Mouse (Mus musculus): ENCODE measurements around the gene Slc22a12.

Gene Slc22a12

DNA sequence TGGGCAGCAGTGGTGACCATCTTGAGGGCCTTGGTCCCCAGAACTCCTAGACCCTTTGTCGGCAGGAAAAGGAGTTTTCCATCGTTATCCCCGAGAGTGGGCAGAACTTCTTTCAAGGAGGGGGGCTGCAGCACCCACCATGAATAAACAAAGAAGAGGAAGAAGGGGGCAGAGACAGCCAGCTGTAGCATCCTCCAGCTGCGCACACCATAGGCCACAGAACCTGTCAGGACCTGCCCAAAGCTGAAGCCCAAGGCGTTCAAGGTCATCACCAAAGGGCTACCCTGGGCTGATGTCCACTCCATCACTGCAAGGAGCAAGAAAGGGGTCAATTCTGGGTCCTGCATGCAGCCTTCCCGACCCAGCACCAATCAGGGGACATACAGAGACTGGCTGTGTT lies 2.6 kb downstream of the Slc22a12 start:
- no peak for DNase-seq

DNA sequence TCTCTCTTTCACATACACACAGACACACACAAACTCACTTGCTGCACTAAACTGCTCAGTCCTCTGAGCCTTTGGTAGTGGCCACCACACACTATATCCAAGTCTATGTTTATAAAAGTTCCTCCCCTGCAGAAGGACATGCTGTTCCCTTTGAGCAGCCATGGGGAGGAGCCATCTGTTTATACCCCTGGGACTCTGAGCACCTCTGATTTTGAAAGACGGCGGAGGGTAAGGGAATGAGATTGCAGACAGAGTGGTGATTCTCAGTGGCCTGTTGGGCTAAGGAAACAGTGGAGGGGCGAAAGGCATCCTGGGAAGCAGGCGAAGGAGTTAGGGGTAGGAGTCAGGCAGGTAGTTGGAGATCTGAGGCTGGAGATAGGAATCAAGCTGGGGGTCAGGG lies 3.2 kb downstream of the Slc22a12 start:
- no peak for DNase-seq

DNA sequence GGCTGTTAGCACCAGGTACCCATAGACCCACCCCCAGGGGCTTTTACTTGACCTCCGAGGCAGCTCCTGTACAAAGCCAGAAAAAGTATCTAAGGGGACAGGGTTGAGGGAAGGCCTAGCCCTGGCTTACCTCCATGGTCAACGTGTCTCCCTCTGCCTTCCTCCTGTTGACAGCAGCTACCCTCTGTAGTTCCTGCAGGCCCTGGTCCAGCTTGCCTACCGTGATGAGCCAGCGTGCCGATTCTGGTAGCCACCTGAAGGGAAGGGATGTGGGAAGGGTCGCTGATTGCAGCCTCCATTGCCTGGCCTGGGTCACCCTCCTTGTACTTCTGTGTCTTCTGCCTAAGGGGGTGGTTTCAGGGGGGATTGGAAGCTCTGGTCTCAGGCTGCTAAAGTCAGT lies 4.3 kb downstream of the Slc22a12 start:
- DNase-seq = no peak

DNA sequence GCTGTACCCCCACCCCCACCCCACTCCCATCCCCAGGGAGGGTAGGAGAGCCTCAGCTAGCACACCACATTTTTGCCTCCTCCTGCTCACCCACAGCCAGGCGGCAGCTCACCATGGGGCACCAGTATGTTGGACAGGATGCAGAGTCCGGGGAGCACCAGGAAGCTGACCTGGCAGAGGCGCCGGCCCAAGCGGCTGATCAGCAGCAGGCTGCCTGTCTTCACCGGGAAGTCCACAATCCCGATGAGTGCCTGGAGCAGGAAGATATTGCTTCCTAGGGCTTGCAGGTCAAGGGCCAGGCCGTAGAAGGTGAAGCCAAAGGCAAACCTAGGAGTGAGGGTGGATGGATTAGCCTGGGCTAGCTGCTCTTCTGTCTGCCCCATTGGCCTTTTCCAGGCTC lies 5.3 kb downstream of the Slc22a12 start:
- peak; percentile 19 to 39 for DNase-seq

DNA sequence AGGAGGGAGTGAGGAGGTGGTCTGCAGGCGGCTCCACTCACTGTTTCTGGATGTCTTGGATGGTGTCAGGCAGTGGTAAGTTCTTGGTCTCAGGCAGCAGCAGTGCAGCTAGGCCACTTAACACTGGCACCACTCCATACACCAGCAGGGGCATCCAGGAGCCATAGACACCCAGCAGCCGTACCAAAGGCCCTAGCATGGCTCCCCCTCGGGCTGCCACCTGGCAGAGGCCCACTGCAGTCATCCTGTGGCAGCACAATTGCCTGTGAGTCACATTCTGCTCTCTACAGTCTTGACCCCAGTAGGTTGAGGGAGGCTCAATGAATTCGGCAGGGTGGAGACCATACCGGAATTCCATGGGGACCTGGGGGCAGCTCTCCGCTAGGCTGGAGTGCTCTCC lies 6.1 kb downstream of the Slc22a12 start:
- DNase-seq = no peak

DNA sequence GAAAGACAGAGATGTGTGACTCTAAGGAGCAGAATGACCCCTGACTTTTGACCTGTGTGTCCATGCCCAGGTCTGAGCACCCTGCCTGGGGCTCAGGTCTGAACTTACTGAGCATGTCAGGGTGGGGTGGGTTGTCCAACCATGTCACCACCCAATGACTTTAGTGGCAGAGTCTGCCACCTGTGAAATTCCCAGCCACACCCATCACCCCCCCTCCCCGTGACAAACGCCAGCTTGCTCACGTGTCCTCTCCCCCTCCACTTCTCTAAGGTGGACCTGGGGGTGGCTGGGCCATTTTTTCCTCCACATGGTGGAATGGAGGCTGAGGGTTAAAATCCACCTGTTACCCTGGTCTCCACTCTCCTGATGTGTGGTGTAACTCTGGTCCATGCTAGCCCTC lies 6.6 kb downstream of the Slc22a12 start:
- no peak for DNase-seq

DNA sequence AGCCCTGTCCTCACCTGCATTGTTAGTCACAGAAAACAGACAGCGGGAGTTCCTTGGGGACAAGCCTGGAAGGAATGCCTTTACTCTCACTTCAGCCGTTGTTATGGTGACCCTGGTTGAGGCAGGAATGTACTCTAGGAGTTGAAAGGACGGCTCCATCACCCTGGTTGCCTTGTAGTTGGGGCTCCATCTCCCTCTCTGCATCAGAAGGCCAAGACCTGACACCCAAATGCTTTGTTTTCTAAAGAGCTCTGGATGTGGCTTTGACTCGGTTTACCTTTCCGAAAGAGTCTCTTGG lies 8.8 kb downstream of the Slc22a12 start:
- DNase-seq = no peak

DNA sequence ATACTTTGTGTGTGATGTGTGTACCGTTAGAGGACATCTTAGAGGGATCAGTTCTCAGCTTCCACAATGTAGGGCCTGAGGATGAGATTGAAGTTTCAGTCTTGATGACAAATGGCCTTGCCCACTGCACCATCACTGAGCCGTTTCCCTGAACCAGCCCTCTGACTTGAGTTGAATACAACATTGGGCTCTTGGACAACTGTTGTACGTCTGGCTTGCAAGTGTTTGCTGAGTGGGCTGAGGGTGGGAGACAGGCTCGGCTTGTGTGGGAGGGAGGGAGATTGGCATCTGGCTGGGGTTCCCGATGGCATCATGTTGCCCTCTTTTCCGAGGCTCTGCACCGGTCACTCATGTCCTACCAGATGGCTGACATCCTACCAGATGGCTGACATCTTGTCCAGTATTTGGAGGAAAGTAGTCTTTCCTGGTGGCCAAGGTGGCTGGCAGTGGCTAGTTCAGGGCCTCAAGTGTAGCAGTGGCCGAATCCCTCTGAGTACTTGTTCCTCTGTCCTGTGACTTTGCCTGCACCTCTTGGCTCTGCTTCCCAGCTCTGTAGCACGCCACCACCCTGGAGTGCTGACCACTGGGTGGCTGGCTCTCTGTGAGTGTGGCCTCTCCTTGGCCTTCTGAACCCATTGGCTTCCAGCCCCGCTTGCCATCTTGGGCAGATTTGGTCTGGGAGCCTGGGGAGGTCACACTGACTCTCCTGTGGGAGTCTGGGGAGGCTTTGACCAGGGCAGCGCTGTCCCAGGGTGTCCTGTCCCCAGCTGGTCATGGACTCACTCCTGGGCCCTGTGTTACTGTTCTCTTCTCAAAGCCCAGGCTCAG lies 9.3 kb downstream of the Slc22a12 start:
- DNase-seq = peak; percentile 32 to 69

DNA sequence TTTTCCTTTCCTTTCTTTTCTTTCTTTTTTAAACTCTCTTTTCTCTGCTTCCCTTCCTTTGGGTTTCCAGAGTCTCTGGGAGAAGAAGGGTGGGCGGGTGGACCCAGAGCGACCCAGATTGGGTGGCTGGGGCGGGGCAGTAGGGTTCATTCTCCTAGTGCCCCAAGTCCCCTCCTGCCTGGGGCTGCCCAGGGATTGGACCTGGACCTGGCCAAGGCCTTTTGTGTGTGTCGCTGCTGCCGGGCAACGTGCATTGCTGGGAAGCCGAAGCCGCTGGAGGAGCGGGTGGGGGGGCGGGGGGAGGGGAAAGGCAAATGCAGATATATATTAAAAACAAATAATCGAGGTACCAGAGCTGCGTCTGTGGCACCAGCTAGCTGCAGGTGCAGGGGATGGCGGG lies 10.2 kb downstream of the Slc22a12 start:
- DNase-seq = no peak

DNA sequence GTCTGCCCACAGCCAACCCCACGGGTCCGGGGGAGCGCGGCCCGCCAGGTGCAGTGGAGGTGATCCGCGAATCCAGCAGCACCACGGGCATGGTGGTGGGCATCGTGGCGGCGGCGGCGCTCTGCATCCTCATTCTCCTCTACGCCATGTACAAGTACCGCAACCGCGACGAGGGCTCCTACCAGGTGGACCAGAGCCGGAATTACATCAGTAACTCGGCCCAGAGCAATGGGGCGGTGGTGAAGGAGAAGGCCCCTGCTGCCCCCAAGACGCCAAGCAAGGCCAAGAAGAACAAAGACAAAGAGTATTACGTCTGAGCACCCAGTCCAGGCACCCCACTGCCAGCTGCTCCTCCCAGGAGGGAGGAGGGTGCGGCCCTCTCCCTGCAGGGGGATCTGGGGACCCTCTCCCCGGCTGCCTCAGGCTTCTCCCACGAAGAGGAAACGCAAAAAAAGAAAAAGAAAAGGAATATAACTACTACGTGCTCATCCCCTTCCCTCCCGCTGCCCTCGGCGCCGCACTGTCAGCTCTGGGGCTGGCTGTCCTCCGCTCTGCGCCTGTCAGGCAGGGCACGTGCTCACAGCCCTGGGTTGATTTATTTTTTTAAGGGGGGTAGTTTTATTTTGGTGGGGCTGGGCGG lies 10.9 kb downstream of the Slc22a12 start:
- peak; percentile 41 to 44 for DNase-seq

DNA sequence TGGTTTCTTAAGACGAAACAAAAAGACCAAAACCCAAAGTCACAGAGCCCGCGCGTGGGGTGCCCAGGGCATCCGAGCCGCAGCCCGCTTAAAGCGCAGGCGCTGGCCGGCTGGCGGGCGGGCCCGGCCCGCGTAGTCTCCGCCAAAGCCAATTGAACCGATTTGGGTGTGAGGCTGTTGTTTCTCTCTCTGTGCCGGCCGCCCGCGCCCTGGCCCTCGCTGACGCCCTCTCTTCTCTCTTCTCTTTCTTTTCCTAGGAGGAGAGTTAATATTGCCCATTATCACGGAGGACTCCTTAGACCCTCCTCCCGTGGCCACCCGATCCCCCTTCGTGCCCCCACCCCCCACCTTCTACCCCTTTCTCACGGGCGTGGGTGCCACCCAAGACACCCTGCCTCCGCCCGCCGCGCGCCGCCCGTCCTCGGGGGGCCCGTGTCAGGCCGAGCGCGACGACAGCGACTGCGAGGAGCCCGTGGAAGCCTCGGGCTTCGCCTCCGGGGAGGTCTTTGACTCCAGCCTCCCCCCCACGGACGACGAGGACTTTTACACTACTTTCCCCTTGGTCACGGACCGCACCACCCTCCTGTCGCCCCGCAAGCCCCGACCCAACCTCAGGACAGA lies 11.7 kb downstream of the Slc22a12 start:
- DNase-seq = peak; percentile 13 to 31

DNA sequence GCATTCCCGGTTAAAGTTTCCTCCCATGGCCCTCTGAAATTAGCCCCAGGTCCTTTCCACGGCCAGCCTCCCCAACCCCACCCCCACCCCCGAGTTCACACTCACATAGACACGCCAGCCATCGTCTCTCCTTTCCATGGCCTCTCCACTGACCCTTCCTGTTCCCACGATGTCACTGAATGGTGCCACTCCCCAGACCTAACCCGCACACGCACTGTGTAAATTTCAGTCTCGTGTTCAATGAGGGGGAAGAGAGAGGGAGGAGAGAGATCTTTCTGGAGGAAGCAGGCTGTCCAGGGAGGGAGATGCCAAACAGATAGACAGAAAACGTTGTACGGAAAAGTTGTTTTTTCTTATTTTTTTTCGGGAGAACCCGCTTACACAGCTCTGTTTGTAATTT lies 12.5 kb downstream of the Slc22a12 start:
- DNase-seq = no peak

DNA sequence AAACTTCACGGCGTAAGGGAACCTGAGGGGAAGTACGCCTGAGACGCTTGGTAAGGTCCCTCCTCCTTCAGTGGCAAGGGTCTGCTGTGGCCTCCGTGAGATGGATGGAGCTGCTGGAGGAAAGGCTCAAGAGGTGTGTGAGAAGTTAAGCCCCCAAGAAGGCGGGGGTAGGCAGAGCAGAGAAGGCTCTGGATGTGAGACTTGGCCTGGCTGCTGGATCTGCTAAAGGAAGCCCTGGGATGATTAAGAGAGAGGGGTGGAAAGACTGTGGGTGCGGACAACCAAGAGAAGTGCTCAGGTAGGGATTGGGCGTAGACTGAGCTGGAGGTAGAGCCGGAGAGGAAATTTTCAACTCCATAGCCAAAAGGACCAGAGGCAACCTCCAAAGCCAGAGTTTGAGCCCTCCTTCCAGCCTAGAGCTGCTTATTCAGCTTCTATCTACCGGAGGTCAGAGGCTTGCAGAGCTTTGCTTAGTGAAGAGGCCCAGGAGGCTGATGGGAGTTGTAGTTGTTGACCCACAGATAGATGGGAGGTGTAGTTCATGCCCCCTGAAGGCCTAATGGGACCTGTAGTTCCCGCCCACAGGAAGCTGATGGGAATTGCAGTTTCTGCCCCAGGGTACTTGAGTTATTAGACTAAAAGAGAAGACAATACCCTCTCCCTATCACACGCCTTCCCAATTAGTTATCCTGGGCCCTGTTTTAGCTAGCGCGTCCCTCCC lies 13.4 kb downstream of the Slc22a12 start:
- DNase-seq = peak; percentile 50 to 59

DNA sequence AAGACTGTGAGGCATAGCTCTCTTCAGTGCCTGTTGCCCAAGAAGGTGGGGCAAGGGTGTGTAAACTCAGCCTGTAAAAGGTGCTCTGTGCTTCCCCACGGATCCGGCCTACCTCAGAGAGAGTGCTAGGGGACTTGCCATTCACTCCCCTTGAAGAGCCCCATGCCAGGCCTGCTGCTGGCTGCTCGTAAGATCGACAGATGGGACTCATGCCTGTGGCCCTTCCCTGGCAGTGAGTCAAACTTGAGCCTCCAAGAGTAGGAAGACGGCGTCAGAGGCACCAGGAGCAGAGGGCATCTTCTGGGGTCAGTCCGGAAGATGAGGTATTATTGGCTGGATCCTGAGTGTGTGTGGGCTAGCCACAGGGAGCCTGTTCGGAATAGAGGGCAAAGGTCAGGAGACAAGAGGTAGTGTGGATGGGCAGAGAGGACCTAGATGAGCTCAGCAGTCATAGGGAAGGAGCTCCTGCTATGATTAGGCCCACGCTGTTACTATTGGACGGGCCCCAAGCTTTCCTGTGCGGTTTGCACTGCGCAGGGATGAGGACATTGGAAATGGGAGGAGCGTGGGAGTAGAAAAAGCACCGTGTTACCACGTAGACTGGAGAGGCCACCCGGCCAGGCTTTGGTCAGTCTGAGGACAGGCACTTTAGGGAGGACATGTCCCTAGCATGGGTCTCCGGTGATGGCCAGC lies 14.8 kb downstream of the Slc22a12 start:
- peak in 1 of 2 experiments; percentile 9 for DNase-seq

DNA sequence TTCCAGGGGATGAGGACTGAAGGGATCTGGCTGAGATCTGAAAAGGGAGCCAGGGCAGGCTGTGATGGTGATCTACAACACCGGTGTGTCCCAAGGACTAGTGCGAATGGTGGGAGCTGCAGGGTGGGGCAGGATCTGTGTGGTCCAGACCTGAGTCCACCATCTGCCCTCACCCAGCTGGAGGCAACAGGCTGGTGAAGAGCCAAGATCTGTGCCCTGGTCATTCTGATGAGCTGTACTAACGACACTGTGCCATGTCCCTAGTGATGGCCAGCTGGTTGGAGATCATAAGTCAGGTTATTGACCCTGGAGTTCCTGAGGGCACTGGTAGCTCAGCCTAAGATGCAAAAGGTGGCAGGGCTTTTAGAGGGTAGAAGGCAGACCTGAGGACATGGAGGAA lies 15.4 kb downstream of the Slc22a12 start:
- DNase-seq = no peak

DNA sequence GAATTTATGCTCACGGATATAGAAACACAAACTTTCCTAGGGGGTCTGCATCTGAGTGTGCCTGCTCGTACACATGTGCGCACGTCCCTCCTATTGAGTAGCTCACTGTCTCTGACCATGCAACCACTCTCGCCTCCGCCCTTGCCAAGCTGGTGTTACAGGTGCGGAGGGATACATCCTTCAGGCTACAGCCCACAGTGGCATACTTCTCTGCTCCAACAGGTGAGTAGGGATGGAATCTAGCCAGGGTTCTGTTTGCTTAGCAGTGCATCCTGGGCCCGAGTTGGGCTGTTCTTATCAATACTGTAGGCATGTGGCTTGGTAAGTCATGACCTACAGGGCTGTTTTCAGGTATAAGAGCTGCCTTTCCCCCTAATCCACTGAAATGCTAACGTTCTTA lies 16.8 kb downstream of the Slc22a12 start:
- no peak for DNase-seq

DNA sequence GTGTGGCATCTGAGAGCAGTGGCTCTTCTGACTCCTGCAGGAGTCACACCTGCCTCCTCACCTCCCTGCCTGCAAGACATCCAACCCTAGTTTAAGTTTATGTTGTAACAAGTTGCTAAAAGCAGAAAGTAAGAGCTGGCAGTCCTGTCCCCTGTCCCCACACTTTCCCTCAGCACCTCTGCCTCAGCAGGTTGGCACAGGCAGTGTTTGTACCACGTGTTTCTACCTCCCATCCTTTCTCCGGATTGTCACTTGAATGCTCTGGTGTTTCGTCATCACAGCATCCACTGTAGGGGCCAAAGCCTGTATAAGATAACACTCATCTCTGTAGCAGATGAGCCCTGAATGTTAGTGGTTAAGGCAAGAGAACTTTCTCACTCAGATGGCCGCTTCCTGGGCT lies 17.8 kb downstream of the Slc22a12 start:
- DNase-seq = no peak

DNA sequence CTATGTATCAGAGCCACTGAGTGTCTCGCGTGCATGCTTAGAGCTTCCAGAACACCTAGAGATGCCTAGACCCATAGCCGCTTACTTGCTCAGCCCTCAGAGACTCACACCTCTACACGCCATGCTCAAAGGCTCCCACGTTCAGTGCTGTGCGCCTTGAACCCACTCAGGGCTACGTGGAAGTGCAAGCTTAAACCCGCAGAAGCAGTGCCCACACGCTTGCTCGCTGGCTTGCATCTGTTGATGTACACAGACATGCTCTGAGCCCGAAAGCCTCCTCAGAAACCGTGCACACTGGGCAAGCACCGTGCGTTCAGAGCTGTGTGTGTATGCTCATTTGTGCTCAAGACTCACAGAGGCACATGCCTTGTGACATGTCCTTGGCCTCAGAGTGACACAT lies 20.5 kb downstream of the Slc22a12 start:
- DNase-seq = no peak

DNA sequence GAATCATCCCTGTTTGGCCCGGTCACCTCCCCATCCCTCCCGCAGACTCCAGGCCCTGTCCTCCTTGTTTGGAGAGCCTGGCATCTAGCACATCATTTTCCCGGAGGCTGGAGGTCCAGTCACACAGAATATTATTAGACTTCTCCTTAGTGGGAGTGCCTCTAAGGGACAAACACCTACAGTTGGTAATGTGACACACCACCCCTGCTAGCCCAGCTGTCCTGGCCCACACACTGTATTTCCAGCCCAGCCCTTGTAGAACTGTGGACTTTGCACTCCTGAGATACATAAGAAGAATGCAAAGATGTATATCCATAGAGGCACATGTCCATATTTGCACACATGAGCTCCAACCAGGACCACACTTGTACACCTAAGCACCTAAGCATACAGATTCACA lies 21.2 kb downstream of the Slc22a12 start:
- no peak for DNase-seq

DNA sequence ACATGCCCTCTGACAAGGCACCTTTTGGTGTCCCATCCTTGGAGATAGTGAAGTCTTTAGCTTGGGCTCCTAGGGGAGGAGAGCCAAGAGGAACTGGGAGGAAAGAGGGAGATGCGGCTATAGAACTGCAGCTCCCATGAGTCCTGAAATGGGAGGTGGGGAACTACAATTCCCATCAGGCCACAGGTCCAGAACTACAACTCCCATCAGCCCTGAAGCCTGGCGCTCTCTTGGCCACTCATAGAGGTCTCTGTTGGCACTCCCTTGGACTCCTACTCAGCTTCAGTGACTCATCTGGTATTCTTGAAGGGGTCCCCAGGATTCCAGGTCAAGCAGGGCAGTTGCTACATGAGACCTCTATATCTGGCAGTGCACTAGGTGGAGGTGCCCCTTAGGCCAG lies 23.3 kb downstream of the Slc22a12 start:
- DNase-seq = no peak

DNA sequence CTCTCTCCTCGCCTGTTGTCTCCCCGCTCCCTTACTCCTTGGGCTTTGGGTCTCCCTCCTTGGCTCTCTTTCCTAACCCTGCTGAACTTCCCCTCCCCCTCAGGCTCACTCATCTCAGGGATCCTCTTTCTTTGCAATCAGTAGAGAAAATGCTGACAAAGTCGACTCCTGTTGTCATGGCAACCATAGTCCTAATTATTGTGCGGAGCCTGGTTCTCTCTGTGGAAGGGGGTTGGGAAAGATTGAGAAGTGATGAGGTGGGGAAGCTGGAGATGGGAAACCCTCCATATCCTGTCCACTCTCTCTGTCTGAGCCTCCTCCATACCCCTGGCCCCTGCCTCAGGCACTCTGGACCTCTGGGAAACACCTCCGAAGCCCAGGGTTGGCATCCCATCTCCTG lies 24.2 kb downstream of the Slc22a12 start:
- no peak for DNase-seq

DNA sequence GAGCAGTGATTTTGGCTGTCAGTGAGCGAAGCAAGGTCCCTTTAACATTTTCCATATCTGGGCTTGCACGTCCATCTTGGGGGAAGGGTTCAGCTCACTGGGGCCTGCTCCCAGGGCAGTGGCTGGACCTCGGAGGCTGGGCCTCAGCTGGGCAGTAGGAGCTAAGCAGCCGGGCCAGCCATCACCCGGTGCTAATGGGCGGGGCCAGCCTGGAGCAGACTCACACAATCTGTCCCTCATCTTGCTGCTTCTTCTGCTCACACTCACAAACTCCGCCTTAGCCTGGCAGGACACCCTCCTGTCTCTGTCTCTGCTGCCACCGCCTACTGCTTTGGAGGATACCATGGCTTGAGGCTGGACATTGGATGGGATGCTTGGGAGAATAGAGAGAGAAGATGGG lies 26.7 kb downstream of the Slc22a12 start:
- no peak for DNase-seq

DNA sequence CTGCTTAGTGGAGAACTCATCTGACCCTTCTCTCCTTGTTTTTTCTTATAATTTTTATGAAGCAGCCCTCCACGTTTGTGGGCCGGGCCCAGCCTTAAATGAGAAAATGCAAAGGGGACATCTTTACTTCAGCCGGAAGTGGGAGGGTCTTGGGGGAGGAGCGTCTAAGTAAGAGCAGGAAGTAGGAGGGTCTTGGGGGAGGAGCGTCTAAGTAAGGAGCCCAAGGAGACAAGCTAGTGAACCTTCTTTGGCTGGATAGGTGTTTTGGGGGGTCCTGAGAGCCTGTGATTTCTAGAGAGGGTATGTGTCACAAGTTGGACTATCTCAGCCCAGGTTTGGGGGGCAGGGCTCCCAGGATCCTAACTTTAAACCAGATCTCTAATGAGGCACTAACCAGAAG lies 27.4 kb downstream of the Slc22a12 start:
- no peak for DNase-seq

Measured in kidney, adult 8-10 months (tissue).